Mouse (Mus musculus) midbrain, embryonic 11.5 days (tissue): ENCODE results near the gene Mob3b. TPM values are rescaled to one million over a fixed set of nuclear protein-coding genes. Genes with fewer than 3 reads are reported as not detected.

Experiments
- ATAC-seq: fragments of 200-750 bp; cut with Nextera tagmentation; 2 replicates; pipeline ENCODE4 v1.8.0; 2017; ENCODE audit warnings: moderate TSS enrichment, moderate library complexity; ENCODE audit not compliant: low FRiP score
- DNase-seq: peaks from one replicate; pipeline ENCODE4 v3.0.0; 2015; ENCODE audit warnings: low spot score; ENCODE audit errors: missing footprints
- H3K27ac ChIP-seq: fragments of 300-500 bp; sonication (generic); 2 replicates; pipeline ENCODE4 v1.5.1; 2014; ENCODE audit warnings: low read depth, low read length
- H3K27me3 ChIP-seq: fragments of 300-500 bp; sonication (generic); 2 replicates; pipeline ENCODE4 v1.6.1; 2014; ENCODE audit warnings: mild to moderate bottlenecking, low read length, moderate library complexity, mixed read lengths; ENCODE audit not compliant: control insufficient read depth, insufficient read depth
- H3K36me3 ChIP-seq: fragments of 300-500 bp; sonication (generic); 2 replicates; pipeline ENCODE4 v1.6.1; 2014; ENCODE audit warnings: mild to moderate bottlenecking, low read length, moderate library complexity, mixed read lengths; ENCODE audit not compliant: control insufficient read depth, insufficient read depth
- H3K4me1 ChIP-seq: fragments of 300-500 bp; sonication (generic); 2 replicates; pipeline ENCODE4 v1.6.1; 2014; ENCODE audit warnings: low read length; ENCODE audit not compliant: control insufficient read depth, insufficient read depth
- H3K4me2 ChIP-seq: fragments of 300-500 bp; sonication (generic); 2 replicates; pipeline ENCODE4 v1.6.1; 2014; ENCODE audit warnings: mild to moderate bottlenecking, moderate library complexity
- H3K4me3 ChIP-seq: fragments of 300-500 bp; sonication (generic); 2 replicates; pipeline ENCODE4 v1.5.1; 2014; ENCODE audit warnings: low read depth, low read length
- H3K9ac ChIP-seq: fragments of 300-500 bp; sonication (generic); 2 replicates; pipeline ENCODE4 v1.6.1; 2014; ENCODE audit warnings: low read length
- H3K9me3 ChIP-seq: fragments of 300-500 bp; sonication (generic); 2 replicates; pipeline ENCODE4 v1.6.1; 2016; ENCODE audit warnings: low read length; ENCODE audit not compliant: control insufficient read depth
- WGBS: fragments of 180-500 bp; shearing (Covaris S2); extraction: QIAGEN DNeasy Blood & Tissue Kit; methylation state at CpG from one replicate; pipeline ENCODE4 v1.1.7; 2014; 5-methylcytosine and 5-hydroxymethylcytosine counted together
- polyA plus RNA-seq: library from polyadenylated mRNA; unstranded; fragments of >200 nt; fragmentation: Nextera tagmentation; extraction: Ambion mirVana; gene quantifications from 2 replicates; pipeline ENCODE4 v1.2.1, GENCODE M21; 2014

Mob3b gene
- polyA plus RNA-seq, 1 experiment from 2014 or later = 16.5 TPM

DNA sequence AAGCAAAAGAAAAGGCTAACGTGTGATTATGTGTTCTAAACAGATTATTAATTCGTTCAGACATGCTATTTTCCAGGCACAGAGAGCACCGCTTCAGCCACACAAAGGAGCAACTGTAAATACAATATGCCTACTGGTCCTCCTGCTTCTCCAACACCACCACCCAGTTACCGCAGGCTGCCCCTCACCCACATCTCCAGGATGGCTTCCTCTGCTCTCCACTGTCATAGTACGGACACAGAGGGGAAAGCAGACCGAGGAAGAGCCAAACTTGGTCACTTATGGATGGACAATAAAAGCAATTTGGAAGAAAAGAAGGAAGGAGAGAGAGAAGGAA is 163.7 kb downstream of the Mob3b start:
- H3K9me3 ChIP-seq = no peaks in the 10 kb centered on the region
- ATAC-seq = peak; percentile 41; the same call in 1 of the 2 replicates
- peak overlapping the region; percentile 57 for H3K9ac ChIP-seq
- H3K4me3 ChIP-seq = no peak overlapping the region
- H3K4me1 ChIP-seq = peaks cover 34% of the 10 kb centered on the region
- 34% methylated on average over 6 of the region's 6 CpGs for WGBS
- no peaks in the 10 kb centered on the region for H3K36me3 ChIP-seq
- peak overlapping the region; percentile 80 for H3K27ac ChIP-seq
- H3K4me2 ChIP-seq = peak overlapping the region; percentile 16; the same call in 1 of the 2 replicates
- DNase-seq = peak; percentile 93
- H3K27me3 ChIP-seq = no peaks in the 10 kb centered on the region

DNA sequence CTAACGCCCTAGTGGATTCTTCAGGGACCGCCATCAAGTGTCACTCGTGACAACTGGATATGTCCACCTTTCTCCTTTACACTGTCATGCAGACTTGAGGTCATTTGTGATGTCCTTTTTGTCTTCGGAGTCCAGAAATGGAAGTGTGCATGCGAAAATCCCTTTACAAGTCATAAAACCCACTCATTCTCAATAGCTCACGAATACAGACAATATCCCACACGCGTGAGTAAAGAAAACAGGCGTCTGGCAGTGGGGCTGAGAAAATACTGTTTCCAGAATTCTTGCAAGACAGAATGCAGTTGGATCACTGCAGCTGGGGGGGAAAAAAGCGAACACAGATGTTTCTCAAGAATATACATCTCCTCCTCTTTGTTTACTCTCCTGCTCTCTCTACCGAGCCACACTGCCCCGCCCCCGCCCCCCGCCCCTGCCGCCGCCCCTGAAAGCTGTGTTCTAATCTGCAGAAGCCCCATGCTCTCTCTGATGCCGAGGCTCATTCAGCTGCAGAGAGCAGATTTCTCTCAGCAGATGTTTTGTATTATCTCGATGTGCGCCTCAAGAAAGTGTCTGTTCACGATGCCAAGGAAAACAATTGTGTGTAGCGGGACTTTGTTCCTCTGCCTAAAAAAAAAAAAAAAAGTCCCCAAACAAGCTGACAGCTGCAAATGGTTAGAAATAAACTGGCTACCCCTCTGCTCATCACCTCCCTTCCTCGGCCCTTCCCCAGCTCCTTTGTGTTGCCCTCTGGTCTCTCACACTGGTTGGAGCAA is 164.2 kb downstream of the Mob3b start:
- H3K4me2 ChIP-seq = peak overlapping the region; percentile 16; the same call in 1 of the 2 replicates
- no peaks in the 10 kb centered on the region for H3K9me3 ChIP-seq
- peak overlapping the region; percentile 57 for H3K9ac ChIP-seq
- H3K27ac ChIP-seq = peak overlapping the region; percentile 80
- peak; percentile 71 for ATAC-seq
- H3K4me1 ChIP-seq = peaks cover 34% of the 10 kb centered on the region
- WGBS = 31% methylated on average over 22 of the region's 22 CpGs
- no peaks in the 10 kb centered on the region for H3K27me3 ChIP-seq
- H3K36me3 ChIP-seq = no peaks in the 10 kb centered on the region
- no peak overlapping the region for H3K4me3 ChIP-seq
- peak; percentile 91 for DNase-seq

DNA sequence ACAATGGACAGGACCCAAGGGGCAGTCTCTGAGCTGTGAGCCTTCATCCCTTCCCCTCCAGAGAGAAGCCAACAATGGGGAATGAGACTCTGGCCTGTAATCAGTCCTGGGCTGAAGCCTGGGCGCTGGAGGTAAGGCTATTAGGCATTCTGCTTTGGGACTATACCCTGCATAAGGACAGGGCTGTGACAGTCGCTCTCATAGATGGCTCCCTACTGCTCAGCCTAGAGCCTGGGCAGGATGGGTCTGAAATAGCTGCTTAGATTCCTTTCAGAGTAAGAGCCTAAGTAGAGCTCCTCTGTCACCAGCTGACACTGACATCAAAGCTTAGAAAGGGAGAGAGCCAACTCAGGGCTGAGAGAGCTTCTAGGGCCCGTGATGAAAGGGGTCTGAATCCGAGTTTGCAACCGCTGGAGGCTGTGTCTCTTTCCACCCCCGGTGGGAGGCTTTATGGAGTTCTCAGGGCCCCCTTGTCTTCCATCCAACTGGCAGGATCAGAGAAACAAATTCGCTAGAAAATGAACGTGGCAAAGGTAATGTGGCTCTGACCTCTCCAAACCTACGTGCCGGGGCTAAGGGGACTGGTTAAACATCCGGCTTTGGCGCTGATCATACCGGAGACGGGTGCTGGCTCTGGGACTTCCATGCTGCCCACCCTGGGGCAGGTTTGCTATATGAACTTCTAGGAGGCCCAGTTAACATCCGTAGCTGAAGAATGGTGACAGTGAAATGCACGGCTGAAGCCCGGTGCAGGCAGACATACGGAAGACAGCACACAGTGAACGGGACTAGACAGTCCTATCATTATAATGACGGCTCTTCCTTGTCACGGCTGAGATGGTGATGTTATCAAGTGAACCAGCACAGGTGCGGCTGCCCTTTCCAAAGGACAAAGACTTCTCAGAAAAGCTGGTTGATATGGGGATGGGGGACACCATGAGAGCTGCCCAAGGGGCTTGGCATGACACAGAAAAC is 165.1 kb downstream of the Mob3b start:
- ATAC-seq (peak; percentile 64), DNase-seq (peak; percentile 95)
- peak overlapping the region; percentile 42; the same call in 1 of the 2 replicates for H3K9ac ChIP-seq
- 0 out of 2 replicates have a peak overlapping the region, but pooled peaks have one; percentile 11 for H3K4me2 ChIP-seq
- H3K9me3 ChIP-seq = no peaks in the 10 kb centered on the region
- no peaks in the 10 kb centered on the region for H3K36me3 ChIP-seq
- no peaks in the 10 kb centered on the region for H3K27me3 ChIP-seq
- WGBS = 53% methylated on average over 22 of the region's 22 CpGs
- H3K4me3 ChIP-seq = no peak overlapping the region
- H3K4me1 ChIP-seq = peaks cover 34% of the 10 kb centered on the region
- H3K27ac ChIP-seq = peak overlapping the region; percentile 80

DNA sequence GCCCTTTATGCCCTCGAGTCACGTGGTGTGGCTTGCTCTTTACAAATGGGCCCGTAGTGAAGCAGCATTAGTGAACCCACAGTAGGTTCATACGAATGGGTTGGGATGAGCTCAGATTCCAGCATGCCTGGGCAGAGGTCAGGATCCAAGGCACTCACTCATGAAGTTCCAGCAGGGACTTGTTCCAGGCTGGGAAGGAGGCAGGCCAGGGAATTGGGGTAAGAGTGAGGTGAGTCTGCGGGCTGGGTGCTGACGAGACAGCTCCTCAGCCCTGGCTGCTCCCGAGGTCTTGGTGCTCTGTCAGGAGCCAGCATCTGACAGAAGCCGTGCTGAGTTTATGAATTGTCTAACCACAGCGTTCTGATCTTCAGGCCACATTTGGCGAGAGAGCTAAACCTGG is 166.2 kb downstream of the Mob3b start:
- Histone ChIP-seq H3K9me3 (no peaks in the 10 kb centered on the region), H3K9ac (no peak overlapping the region), H3K27me3 (no peaks in the 10 kb centered on the region), H3K36me3 (no peaks in the 10 kb centered on the region), H3K4me1 (peaks cover 34% of the 10 kb centered on the region), H3K4me3 (no peak overlapping the region), H3K27ac (no peak overlapping the region; the same call in 1 of the 2 replicates), H3K4me2 (no peak overlapping the region)
- WGBS = 51% methylated on average over 10 of the region's 10 CpGs
- no peak for ATAC-seq
- DNase-seq = peak; percentile 87

DNA sequence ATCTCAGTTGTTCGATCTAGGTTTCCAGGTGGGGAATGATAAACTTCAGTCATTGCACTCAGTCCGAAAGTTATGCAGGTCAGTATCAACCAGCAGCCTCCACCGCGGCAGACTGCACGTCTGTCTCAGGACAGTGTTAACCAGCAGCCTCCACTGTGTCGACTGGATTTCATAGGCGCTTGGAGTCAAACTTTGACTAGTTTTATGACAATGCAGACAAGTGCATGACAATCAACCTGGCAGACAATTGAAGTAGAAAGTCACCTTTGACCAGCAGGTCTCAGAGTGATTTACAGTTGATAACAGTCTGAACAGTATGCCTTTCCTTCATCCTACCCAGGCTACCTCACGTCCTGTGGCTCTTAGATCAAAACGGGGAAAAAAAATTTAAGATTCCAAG is 166.6 kb downstream of the Mob3b start:
- no peak overlapping the region for H3K27ac ChIP-seq

DNA sequence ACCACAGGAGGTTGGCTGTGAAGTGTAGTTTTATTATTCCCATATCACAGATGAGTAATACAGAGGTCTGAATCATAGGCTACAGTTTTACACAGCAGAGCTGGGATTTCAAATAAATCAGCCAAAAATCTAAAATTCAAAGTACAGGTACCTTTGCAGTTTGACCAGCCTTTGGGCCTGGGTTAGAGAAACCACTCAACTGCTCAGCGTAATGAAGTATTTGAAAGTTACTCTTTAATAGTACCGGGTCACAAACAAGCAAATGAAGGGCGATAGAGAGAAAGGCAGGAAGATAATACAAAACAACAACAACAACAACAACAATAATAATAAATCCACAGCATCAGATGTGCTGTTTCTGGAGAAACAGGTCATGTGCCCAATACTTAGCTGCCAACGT is 169.7 kb downstream of the Mob3b start:
- ATAC-seq (no peak), DNase-seq (no peak)
- no peak overlapping the region for H3K9ac ChIP-seq
- H3K36me3 ChIP-seq = no peaks in the 10 kb centered on the region
- no peaks in the 10 kb centered on the region for H3K9me3 ChIP-seq
- peaks cover 16% of the 10 kb centered on the region for H3K4me1 ChIP-seq
- H3K4me3 ChIP-seq = no peak overlapping the region
- WGBS = 92% methylated on average over 4 of the region's 4 CpGs
- H3K27ac ChIP-seq = no peak overlapping the region
- no peak overlapping the region for H3K4me2 ChIP-seq
- no peaks in the 10 kb centered on the region for H3K27me3 ChIP-seq

More for the DNA sequence above, 166.6 kb downstream of the Mob3b start:
- no peak overlapping the region for H3K9ac ChIP-seq
- H3K4me1 ChIP-seq = peaks cover 34% of the 10 kb centered on the region
- no peak overlapping the region for H3K4me3 ChIP-seq
- WGBS = 86% methylated on average over 9 of the region's 9 CpGs
- H3K36me3 ChIP-seq = no peaks in the 10 kb centered on the region
- H3K27me3 ChIP-seq = no peaks in the 10 kb centered on the region
- ATAC-seq (no peak), DNase-seq (no peak)
- H3K4me2 ChIP-seq = no peak overlapping the region
- no peaks in the 10 kb centered on the region for H3K9me3 ChIP-seq

DNA sequence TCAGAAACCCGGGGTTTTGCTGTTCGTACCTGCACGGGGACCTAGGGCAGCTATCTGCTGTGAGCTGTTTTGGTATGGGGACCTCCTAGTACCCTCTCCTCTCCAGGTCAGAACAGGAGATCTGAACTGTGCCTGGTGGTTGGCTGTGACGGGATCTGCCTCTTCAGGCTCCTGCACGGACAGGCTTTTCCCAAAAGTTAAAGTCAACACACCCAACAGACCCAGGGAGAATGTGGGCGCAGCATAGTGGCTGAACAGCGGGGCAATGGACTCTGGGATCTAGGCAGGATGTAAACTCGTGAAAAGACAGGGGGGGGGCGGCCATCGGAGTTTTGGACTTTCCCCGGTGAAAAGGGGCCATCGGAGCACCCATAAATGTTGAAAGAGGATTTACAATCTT is 170.2 kb downstream of the Mob3b start:
- Histone ChIP-seq H3K9ac (no peak overlapping the region), H3K27ac (no peak overlapping the region), H3K4me1 (peaks cover 12% of the 10 kb centered on the region), H3K36me3 (no peaks in the 10 kb centered on the region), H3K27me3 (no peaks in the 10 kb centered on the region), H3K4me2 (no peak overlapping the region), H3K9me3 (no peaks in the 10 kb centered on the region), H3K4me3 (no peak overlapping the region)
- no peak for ATAC-seq
- WGBS = 88% methylated on average over 12 of the region's 12 CpGs
- DNase-seq = no peak

DNA sequence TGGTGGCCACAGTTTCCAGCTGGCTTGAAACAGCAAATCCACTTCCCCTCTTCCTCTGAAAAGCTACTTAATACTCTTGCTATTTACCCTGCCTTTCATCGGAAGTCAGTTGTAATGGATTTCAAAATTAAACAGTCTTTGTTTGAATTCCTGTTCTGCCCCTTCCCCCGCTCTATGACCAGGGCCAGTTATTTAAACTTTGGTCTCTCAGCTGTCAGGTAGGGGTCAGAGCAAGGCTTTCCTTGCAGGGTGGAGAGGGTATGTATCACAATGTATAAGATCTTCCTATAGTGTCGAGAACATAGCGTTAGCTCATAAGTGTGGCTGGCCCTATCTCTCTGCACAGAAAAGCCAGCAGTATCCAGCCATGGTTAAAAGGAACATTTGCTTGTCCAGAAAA is 170.6 kb downstream of the Mob3b start:
- WGBS = 74% methylated on average over 4 of the region's 4 CpGs
- Histone ChIP-seq H3K27me3 (no peaks in the 10 kb centered on the region), H3K4me2 (no peak overlapping the region), H3K36me3 (no peaks in the 10 kb centered on the region), H3K9ac (no peak overlapping the region), H3K4me3 (no peak overlapping the region), H3K27ac (no peak overlapping the region), H3K4me1 (peaks cover 7% of the 10 kb centered on the region), H3K9me3 (no peaks in the 10 kb centered on the region)
- no peak for DNase-seq
- ATAC-seq = no peak

DNA sequence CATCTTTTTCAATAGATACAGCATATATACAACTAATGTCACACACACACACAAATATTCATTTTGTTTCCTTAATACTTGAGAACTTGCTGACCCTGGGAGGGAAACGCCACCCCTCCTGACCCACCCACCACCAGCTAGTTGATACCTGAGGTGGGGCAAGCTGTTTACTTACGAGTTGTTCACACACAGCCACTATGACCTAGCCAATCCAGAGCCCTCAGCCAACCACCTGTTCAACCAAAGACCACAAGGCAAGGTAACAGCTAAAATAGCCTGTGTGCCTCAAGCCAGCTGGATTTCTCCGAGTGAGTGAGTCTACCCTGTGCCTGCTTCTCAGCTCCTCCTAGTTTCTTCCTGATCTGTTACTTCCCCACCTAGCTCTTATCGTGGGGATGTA is 172.9 kb downstream of the Mob3b start:
- H3K4me1 ChIP-seq = peaks cover 3% of the 10 kb centered on the region
- H3K36me3 ChIP-seq = no peaks in the 10 kb centered on the region
- 90% methylated on average over 4 of the region's 4 CpGs for WGBS
- DNase-seq = no peak
- no peak overlapping the region for H3K4me3 ChIP-seq
- no peak overlapping the region for H3K27ac ChIP-seq
- no peaks in the 10 kb centered on the region for H3K27me3 ChIP-seq
- no peak for ATAC-seq
- no peak overlapping the region for H3K9ac ChIP-seq
- no peak overlapping the region for H3K4me2 ChIP-seq
- no peaks in the 10 kb centered on the region for H3K9me3 ChIP-seq
